Mouse (Mus musculus): ENCODE data around the gene Hcn2. TPM values are rescaled to one million over a fixed set of nuclear protein-coding genes. Genes with fewer than 3 reads are reported as not detected.

Gene Hcn2
- polyA plus RNA-seq, 1 experiment from 2014 or later, result 0.20 TPM

DNA sequence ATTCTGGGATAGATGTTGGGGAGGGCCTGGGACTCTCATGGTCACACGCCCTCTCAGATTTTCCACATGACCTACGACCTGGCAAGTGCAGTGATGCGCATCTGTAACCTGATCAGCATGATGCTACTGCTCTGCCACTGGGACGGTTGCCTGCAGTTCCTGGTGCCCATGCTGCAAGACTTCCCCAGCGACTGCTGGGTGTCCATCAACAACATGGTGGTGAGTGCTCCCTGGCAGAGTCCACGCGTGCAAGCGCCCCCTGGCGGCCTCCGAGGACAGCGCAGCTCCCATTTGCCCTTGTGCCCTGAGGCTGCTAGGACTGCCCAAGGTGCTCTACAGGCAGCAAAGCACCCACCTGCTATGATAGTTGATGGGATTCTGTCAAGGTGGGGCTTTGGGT, 9.7 kb downstream of the Hcn2 start:
- Histone ChIP-seq H3K4me2 (replicated peaks; ENCODE audit: low read depth, low read length) (no peak overlapping the region), H3K36me3 (ENCODE audit: control insufficient read depth, insufficient read depth, low read length) (no peaks in the 10 kb centered on the region), H3K4me1 (replicated peaks; ENCODE audit: control insufficient read depth, insufficient read depth, low read length) (no peaks in the 10 kb centered on the region), H3K27ac (ENCODE audit: low read depth, low read length) (no peak overlapping the region), H3K9ac (ENCODE audit: low read depth, low read length) (no peak overlapping the region), H3K9me3 (ENCODE audit: control insufficient read depth, low read length) (no peaks in the 10 kb centered on the region), H3K4me3 (ENCODE audit: low read depth, low read length) (no peak overlapping the region), H3K27me3 (ENCODE audit: control insufficient read depth, insufficient read depth, low read length) (no peaks in the 10 kb centered on the region)
- ATAC-seq (ENCODE audit: low FRiP score) (no peak), DNase-seq (ENCODE audit: low spot score) (peak; percentile 44)
- WGBS, result 34% methylated on average over 11 of the region's 11 CpGs

DNA sequence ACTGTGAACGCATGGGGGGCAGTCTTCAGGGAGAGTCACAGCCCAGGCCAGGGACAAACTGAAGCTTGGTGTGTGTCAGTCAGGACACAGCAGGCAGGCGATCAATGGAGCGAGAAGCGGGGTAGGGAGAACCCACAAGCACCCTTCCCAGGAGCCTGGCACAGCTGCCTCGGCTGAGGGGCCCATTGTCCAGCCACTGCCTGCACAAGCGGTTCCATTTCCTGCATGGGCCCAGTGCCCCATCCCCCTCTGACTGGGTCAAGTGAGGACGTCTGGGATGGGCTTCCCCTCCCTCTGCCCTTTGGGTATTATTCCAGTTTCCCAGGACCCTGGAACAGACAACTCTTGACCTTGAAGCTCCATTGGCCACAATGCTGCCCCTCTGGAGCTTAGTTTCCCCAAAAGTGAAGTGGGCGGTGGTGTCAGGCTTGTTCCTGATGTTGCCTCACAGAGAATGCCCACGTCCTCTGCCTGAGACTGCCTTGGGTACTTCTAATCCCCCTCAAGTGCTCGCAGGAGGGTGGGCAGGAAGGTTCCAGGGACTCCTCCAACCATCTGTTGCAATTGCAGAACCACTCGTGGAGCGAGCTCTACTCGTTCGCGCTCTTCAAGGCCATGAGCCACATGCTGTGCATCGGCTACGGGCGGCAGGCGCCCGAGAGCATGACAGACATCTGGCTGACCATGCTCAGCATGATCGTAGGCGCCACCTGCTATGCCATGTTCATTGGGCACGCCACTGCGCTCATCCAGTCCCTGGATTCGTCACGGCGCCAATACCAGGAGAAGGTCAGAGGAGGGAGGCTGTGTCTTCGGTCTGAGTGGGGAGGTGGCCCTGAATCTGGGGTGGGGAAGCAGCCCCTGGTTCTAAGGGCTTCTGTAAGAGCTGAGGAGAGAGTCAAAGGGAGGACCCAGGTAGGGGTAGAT, 12.2 kb downstream of the Hcn2 start:
- no peaks in the 10 kb centered on the region for H3K27me3 ChIP-seq (ENCODE audit: control insufficient read depth, insufficient read depth, low read length)
- DNase-seq (ENCODE audit: low spot score), result no peak
- no peaks in the 10 kb centered on the region for H3K4me1 ChIP-seq (replicated peaks; ENCODE audit: control insufficient read depth, insufficient read depth, low read length)
- ATAC-seq (ENCODE audit: low FRiP score), result no peak
- H3K9me3 ChIP-seq (ENCODE audit: control insufficient read depth, low read length), result no peaks in the 10 kb centered on the region
- no peaks in the 10 kb centered on the region for H3K36me3 ChIP-seq (ENCODE audit: control insufficient read depth, insufficient read depth, low read length)
- WGBS, result 75% methylated on average over 28 of the region's 28 CpGs
- no peak overlapping the region for H3K4me2 ChIP-seq (replicated peaks; ENCODE audit: low read depth, low read length)
- no peak overlapping the region for H3K27ac ChIP-seq (ENCODE audit: low read depth, low read length)
- H3K9ac ChIP-seq (ENCODE audit: low read depth, low read length), result no peak overlapping the region
- no peak overlapping the region for H3K4me3 ChIP-seq (ENCODE audit: low read depth, low read length)

DNA sequence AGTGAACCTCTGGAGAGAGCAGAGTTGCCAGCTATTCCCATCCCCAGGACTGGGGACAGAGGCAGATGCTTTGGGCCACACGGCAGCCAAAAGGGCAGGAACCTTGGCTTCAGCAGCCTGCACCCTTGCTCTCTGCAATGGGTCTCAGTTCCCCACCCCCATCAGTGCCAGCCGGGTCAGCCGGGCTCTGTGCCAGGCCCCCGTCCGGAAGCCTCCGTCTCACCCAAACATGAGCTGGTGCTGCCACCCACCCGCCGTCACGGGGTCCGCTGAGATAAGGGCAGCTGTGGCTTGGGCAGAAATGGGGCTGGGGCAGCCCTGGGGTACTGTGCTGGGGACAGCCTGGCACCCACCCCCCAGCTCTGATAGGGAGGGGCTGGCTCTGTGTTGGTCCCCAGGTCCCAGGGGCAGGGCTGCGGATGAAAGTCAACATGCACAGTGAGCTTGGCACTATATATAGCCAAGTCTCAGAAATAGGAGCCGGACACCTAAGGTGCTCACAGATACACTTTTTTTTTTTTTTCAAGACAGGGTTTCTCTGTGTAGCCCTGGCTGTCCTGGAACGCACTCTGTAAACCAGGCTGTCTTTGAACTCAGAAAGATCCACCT, 13.0 kb downstream of the Hcn2 start:
- Histone ChIP-seq H3K4me2 (replicated peaks; ENCODE audit: low read depth, low read length) (no peak overlapping the region), H3K4me3 (ENCODE audit: low read depth, low read length) (no peak overlapping the region), H3K27me3 (ENCODE audit: control insufficient read depth, insufficient read depth, low read length) (no peaks in the 10 kb centered on the region), H3K36me3 (ENCODE audit: control insufficient read depth, insufficient read depth, low read length) (peaks cover 2% of the 10 kb centered on the region; the same call in 1 of the 2 replicates), H3K27ac (ENCODE audit: low read depth, low read length) (no peak overlapping the region), H3K9ac (ENCODE audit: low read depth, low read length) (no peak overlapping the region), H3K4me1 (replicated peaks; ENCODE audit: control insufficient read depth, insufficient read depth, low read length) (no peaks in the 10 kb centered on the region), H3K9me3 (ENCODE audit: control insufficient read depth, low read length) (no peaks in the 10 kb centered on the region)
- ATAC-seq (ENCODE audit: low FRiP score) (no peak), DNase-seq (ENCODE audit: low spot score) (no peak)
- 91% methylated on average over 13 of the region's 13 CpGs for WGBS

DNA sequence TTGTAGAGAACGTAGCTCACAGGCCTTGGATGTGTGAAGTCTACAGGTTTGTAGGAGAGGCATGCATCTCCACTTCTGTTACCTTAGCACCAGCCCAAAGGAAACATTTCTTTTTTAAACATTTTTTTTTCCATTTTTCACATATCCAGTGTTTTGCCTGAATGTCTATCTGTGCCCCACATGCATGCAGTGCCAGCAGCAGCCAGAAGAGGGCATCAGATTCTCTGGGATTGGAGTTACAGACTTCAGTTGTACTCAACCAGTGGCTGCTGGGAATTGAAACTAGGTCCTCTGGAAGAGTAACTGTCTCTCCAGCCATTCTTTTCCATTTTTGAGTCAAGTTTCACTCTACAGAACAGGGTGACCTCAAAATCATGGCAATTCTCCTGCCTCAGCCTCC, 16.1 kb downstream of the Hcn2 start:
- Histone ChIP-seq H3K9ac (ENCODE audit: low read depth, low read length) (no peak overlapping the region), H3K27ac (ENCODE audit: low read depth, low read length) (no peak overlapping the region), H3K4me1 (replicated peaks; ENCODE audit: control insufficient read depth, insufficient read depth, low read length) (no peaks in the 10 kb centered on the region), H3K4me2 (replicated peaks; ENCODE audit: low read depth, low read length) (no peak overlapping the region), H3K27me3 (ENCODE audit: control insufficient read depth, insufficient read depth, low read length) (peaks cover 7% of the 10 kb centered on the region), H3K36me3 (ENCODE audit: control insufficient read depth, insufficient read depth, low read length) (peaks cover 10% of the 10 kb centered on the region), H3K4me3 (ENCODE audit: low read depth, low read length) (no peak overlapping the region), H3K9me3 (ENCODE audit: control insufficient read depth, low read length) (no peaks in the 10 kb centered on the region)
- DNase-seq (ENCODE audit: low spot score), result peak; percentile 51
- WGBS, result 100% methylated on average over 1 of the region's 1 CpGs
- ATAC-seq (ENCODE audit: low FRiP score), result no peak

DNA sequence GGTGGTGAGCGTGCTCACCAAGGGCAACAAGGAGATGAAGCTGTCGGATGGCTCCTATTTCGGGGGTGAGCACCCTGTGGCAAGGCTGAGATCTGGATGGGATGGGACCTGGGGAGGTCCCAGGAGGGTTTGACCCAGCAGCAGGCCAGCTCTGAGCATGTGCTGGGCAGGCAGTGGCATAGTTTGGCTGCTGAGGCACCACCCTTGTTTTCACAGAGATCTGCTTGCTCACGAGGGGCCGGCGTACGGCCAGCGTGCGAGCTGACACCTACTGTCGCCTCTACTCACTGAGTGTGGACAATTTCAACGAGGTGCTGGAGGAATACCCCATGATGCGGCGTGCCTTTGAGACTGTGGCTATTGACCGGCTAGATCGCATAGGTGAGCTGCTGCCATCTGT, 17.4 kb downstream of the Hcn2 start:
- no peak for ATAC-seq (ENCODE audit: low FRiP score)
- no peaks in the 10 kb centered on the region for H3K4me1 ChIP-seq (replicated peaks; ENCODE audit: control insufficient read depth, insufficient read depth, low read length)
- no peak overlapping the region for H3K9ac ChIP-seq (ENCODE audit: low read depth, low read length)
- H3K4me2 ChIP-seq (replicated peaks; ENCODE audit: low read depth, low read length), result no peak overlapping the region
- no peak overlapping the region for H3K4me3 ChIP-seq (ENCODE audit: low read depth, low read length)
- DNase-seq (ENCODE audit: low spot score), result no peak
- H3K36me3 ChIP-seq (ENCODE audit: control insufficient read depth, insufficient read depth, low read length), result peaks cover 17% of the 10 kb centered on the region
- H3K27ac ChIP-seq (ENCODE audit: low read depth, low read length), result no peak overlapping the region
- 94% methylated on average over 15 of the region's 15 CpGs for WGBS
- H3K27me3 ChIP-seq (ENCODE audit: control insufficient read depth, insufficient read depth, low read length), result peaks cover 7% of the 10 kb centered on the region
- H3K9me3 ChIP-seq (ENCODE audit: control insufficient read depth, low read length), result no peaks in the 10 kb centered on the region

DNA sequence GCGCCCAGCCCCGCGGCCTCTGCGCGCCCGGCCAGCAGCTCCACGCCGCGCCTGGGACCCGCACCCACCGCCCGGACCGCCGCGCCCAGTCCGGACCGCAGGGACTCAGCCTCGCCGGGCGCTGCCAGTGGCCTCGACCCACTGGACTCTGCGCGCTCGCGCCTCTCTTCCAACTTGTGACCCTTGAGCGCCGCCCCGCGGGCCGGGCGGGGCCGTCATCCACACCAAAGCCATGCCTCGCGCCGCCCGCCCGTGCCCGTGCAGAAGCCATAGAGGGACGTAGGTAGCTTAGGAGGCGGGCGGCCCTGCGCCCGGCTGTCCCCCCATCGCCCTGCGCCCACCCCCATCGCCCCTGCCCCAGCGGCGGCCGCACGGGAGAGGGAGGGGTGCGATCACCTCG, 18.9 kb downstream of the Hcn2 start:
- H3K36me3 ChIP-seq (ENCODE audit: control insufficient read depth, insufficient read depth, low read length), result peaks cover 32% of the 10 kb centered on the region
- 20% methylated on average over 30 of the region's 52 CpGs for WGBS
- H3K27me3 ChIP-seq (ENCODE audit: control insufficient read depth, insufficient read depth, low read length), result peaks cover 7% of the 10 kb centered on the region
- no peak overlapping the region for H3K27ac ChIP-seq (ENCODE audit: low read depth, low read length)
- ATAC-seq (ENCODE audit: low FRiP score) (no peak), DNase-seq (ENCODE audit: low spot score) (peak; percentile 37)
- no peak overlapping the region for H3K4me2 ChIP-seq (replicated peaks; ENCODE audit: low read depth, low read length)
- H3K4me3 ChIP-seq (ENCODE audit: low read depth, low read length), result no peak overlapping the region
- H3K9me3 ChIP-seq (ENCODE audit: control insufficient read depth, low read length), result no peaks in the 10 kb centered on the region
- no peaks in the 10 kb centered on the region for H3K4me1 ChIP-seq (replicated peaks; ENCODE audit: control insufficient read depth, insufficient read depth, low read length)
- no peak overlapping the region for H3K9ac ChIP-seq (ENCODE audit: low read depth, low read length)

DNA sequence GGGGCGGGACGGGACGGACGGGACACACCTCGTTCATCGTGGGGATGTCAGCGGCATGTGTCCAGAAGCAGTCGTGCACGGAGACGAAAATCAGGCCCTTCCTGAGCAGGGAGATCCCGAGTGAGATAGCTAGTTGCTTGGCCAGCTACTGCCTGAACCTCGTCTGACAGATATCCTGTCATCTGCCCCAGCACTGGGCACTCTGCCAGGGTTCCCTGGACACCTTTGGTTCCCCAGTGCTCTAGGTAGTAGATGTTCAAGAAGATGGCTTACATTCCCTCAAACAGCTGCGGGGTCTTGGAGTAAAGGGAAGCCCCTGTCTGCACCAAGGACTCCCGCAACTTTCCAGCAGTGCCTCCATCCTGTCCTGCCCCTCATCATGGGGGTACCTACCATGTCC, 20.3 kb downstream of the Hcn2 start:
- Histone ChIP-seq H3K4me3 (ENCODE audit: low read depth, low read length) (no peak overlapping the region), H3K27ac (ENCODE audit: low read depth, low read length) (no peak overlapping the region), H3K9ac (ENCODE audit: low read depth, low read length) (no peak overlapping the region), H3K27me3 (ENCODE audit: control insufficient read depth, insufficient read depth, low read length) (peaks cover 7% of the 10 kb centered on the region), H3K36me3 (ENCODE audit: control insufficient read depth, insufficient read depth, low read length) (peaks cover 36% of the 10 kb centered on the region), H3K4me1 (replicated peaks; ENCODE audit: control insufficient read depth, insufficient read depth, low read length) (no peaks in the 10 kb centered on the region), H3K4me2 (replicated peaks; ENCODE audit: low read depth, low read length) (no peak overlapping the region), H3K9me3 (ENCODE audit: control insufficient read depth, low read length) (no peaks in the 10 kb centered on the region)
- 95% methylated on average over 14 of the region's 14 CpGs for WGBS
- no peak for ATAC-seq (ENCODE audit: low FRiP score)
- no peak for DNase-seq (ENCODE audit: low spot score)

DNA sequence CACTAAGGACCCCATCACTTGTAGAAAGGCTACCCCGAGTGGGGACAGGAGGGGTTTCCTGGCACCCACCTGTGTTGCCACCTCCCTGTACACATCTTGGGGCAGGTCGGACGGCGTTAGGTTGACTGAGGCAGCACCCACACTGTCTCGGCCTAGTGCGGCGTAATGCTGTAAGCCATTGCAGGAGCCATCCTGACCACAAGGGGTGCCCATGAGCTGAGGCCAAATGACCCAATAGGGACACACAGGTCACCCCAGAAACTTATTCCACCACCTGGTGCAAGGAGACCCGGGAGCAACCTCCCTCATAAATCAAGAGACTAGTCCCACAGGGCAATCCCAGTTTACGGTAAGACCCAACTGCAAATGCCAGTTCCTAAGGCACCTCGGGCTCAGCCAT, 21.8 kb downstream of the Hcn2 start:
- no peaks in the 10 kb centered on the region for H3K4me1 ChIP-seq (replicated peaks; ENCODE audit: control insufficient read depth, insufficient read depth, low read length)
- peaks cover 7% of the 10 kb centered on the region for H3K27me3 ChIP-seq (ENCODE audit: control insufficient read depth, insufficient read depth, low read length)
- ATAC-seq (ENCODE audit: low FRiP score) (no peak), DNase-seq (ENCODE audit: low spot score) (peak; percentile 52)
- no peaks in the 10 kb centered on the region for H3K9me3 ChIP-seq (ENCODE audit: control insufficient read depth, low read length)
- 88% methylated on average over 10 of the region's 10 CpGs for WGBS
- H3K9ac ChIP-seq (ENCODE audit: low read depth, low read length), result no peak overlapping the region
- H3K4me2 ChIP-seq (replicated peaks; ENCODE audit: low read depth, low read length), result no peak overlapping the region
- peaks cover 36% of the 10 kb centered on the region for H3K36me3 ChIP-seq (ENCODE audit: control insufficient read depth, insufficient read depth, low read length)
- H3K4me3 ChIP-seq (ENCODE audit: low read depth, low read length), result no peak overlapping the region
- no peak overlapping the region for H3K27ac ChIP-seq (ENCODE audit: low read depth, low read length)

DNA sequence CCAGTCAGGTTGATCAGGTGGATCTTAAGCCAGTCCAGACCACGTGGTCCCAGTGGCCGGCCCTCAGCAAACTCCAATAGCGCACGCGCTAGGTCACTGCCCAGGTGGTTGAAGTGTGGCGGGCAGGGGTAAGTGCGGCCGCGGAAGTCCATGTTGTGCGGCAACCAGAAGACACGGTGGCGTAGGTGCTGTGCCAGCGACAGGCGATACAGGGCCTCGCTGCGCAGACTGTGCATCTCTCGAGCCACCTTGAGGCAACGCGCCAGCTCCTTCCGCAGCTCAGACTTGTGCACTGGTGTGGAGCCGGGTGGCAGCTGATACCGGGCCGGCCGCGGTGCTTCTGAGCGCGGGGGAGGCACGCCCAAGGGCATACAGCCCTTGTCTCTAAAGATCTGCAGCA, 22.8 kb downstream of the Hcn2 start:
- no peaks in the 10 kb centered on the region for H3K9me3 ChIP-seq (ENCODE audit: control insufficient read depth, low read length)
- no peak overlapping the region for H3K4me3 ChIP-seq (ENCODE audit: low read depth, low read length)
- H3K27ac ChIP-seq (ENCODE audit: low read depth, low read length), result no peak overlapping the region
- DNase-seq (ENCODE audit: low spot score), result no peak
- no peak for ATAC-seq (ENCODE audit: low FRiP score)
- H3K27me3 ChIP-seq (ENCODE audit: control insufficient read depth, insufficient read depth, low read length), result peaks cover 7% of the 10 kb centered on the region
- 97% methylated on average over 28 of the region's 28 CpGs for WGBS
- H3K36me3 ChIP-seq (ENCODE audit: control insufficient read depth, insufficient read depth, low read length), result peaks cover 34% of the 10 kb centered on the region
- no peak overlapping the region for H3K4me2 ChIP-seq (replicated peaks; ENCODE audit: low read depth, low read length)
- H3K9ac ChIP-seq (ENCODE audit: low read depth, low read length), result no peak overlapping the region
- no peaks in the 10 kb centered on the region for H3K4me1 ChIP-seq (replicated peaks; ENCODE audit: control insufficient read depth, insufficient read depth, low read length)

Data from hindbrain, embryonic 11.5 days (tissue).